Mouse (Mus musculus) adrenal gland, adult 18-20 months (tissue): ENCODE data around the gene Limch1. TPM values are rescaled to one million over a fixed set of nuclear protein-coding genes. Genes with fewer than 3 reads are reported as not detected.
A peak's percentile ranks its signal among the peaks of the same experiment; 100 is the strongest.

Experiments
- DNase-seq, 2 experiments: peaks; one replicate each; pipeline ENCODE4 v3.0.0; 2021 to 2022; ENCODE audit warnings: low spot score in 2 of 2
- total RNA-seq, 2 experiments: library from RNA; stranded (reverse); gene quantifications; 1 replicate in 1 of 2; 2 replicates in 1 of 2; pipeline ENCODE4 v1.2.3; 2021

The Limch1 gene
- total RNA-seq, 2 experiments from 2014 or later, result 53.2 to 69.4 TPM

GRCm38 (mm10) chr5:66822500-66823205 lies 77.0 kb downstream of the Limch1 start:
- no peak for DNase-seq

DNA sequence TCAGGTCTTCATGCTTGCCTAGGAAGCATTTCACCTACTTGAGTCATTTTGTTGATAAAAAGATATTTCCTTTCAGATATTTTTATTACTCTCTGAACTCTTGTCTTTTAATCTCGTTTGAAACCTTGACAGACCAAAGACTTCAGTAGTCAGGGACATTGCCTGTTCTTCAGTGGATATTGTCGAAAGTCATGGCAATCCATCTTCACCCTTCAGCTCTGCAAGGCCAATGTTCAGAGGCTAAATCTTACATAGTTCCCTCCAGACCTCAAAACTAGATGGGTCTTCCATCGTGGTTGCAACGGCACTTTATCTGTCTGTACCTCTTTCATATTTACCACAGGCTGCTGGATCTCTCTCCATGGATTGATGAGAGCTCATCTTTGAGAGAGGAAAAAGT lies 80.0 kb downstream of the Limch1 start:
- DNase-seq, result no peak

GRCm38 (mm10) chr5:66826844-66827243 lies 81.2 kb downstream of the Limch1 start:
- no peak for DNase-seq

GRCm38 (mm10) chr5:66829505-66829904 lies 83.9 kb downstream of the Limch1 start:
- no peak for DNase-seq

DNA sequence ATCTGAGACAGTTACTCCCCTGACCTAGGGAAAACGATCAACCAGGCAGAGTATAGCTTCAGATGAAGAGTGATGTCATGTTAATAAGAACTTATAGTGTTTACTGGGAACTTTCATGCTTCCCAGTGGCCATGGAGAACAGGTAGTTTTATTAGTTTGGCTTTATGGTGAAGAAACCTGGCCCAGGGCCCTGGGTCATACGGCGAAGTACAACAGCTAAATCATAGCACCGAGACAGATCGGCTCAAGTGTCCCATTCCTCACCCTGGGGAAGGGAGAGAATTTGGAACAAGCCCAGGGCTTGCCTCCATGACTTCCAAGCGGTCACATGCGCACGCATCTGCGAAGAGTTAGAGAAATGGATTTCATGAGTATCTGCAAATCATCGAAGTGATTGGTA lies 84.6 kb downstream of the Limch1 start:
- DNase-seq, result no peak

DNA sequence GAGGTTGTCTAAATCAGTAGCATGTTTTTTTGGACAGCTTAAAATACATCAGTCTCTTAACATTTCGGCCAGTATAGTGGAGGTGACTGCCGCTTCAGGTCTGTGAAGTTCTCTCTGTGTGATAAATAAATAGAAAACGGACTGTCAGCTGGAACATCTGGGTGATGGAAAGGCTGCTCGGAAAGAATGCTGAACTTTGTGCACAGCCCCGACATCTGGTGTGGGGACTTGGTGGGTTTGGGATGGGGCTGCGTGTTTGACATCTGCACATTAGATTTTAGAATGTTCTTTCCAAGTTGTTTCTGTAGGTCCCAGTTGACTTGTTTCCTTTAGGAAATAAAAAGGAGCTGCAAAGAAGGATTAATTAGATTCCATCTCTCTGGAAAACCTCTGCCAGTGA lies 89.1 kb downstream of the Limch1 start:
- no peak for DNase-seq

DNA sequence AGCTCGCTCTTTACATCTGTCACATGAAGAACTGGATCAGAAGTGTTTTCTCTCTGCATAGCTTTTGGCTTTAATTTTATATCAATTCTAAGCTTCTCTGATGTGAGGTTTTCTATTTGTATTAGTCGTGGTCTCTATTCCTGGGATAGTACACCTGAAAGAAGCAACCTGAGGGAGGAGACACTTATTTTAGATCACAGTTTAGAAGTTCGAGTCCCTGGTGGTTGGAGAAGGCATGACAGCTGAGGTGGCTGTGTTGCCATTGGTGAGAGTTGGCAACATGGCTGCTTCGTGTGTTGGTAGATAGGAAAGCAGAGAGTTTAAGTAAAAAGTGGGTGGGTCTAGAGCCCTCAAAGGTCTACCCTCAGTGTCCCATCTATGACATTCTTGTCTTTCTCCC lies 91.3 kb downstream of the Limch1 start:
- DNase-seq, result no peak

DNA sequence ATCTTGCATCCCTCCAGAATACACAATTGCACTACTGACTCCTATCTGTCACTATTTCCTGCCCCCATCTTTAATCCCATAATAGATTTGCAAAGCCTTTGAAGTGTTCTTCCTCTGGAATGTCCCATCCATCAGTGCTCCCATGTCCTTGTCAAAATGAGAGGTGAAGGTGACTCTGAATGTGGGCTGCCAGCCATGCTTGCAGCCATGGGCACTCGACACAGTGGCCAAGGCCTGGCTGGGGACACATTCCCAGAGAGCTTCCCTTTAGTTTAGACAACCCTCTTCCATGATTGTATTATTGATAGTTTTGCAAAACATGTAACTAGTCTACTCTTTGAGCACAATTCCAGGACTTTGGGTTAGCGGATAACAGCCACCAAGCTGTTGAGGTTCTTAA lies 96.3 kb downstream of the Limch1 start:
- peak in 1 of 2 experiments; percentile 36 for DNase-seq

DNA sequence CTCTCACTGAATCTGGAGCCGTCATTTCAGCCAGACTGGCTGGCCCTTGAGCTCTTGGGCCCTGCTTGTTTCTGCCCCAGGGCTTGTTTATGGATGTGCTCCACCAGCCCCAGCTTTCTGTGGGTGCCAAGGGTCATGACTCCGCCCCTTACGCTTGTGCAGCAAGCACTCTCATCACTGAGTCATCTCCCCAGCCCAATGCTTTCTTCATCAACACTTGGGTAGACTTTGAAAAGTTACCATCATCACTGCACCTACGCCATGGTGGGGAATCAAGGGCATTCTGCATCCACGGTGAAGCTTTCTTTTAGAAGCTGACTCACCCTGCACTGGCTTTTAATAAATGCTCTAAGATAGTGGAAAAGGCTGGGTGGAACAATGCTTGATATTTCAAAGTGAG lies 97.1 kb downstream of the Limch1 start:
- DNase-seq, result no peak

DNA sequence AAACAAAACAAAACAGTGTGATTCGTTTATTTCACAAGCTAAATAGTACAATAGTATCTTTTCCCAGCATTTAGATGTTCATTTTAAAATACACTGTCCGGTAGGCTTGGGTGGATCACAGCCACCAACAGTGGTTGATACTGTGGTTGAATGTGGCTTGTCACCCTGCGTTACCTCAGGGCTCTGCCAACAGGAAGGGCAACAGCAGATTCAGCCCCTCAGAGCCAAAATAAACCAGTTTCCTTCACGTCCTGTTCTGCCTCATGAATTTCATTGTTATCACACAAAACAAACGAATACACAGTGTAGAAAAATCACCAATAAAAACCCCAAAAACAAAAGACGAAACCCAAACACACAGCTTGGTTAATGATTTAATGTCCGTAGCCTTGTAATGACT lies 102.5 kb downstream of the Limch1 start:
- DNase-seq, result no peak

DNA sequence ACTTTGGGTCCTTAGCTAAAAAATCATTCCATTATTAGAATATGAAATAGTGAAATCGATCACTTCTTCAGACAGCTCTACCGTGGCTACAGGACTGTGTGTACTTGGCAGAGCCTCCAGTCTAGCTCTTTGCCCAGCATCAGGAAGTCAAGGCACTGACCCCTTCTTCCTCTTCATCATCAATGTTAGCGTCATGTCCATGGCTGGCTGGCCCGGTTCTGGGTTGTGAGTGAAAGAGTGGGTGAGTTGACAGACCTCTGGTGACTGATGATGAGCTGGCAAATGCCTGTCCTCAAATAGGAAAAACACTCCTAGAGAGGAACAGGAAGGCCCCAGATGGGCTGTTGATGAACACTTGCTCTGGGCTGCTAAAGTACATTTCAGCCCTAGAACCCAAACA lies 103.5 kb downstream of the Limch1 start:
- peak; percentile 28 to 33 for DNase-seq

GRCm38 (mm10) chr5:66850721-66851251 lies 105.2 kb downstream of the Limch1 start:
- no peak for DNase-seq

- DNase-seq, result no peak
Measured at GRCm38 (mm10) chr5:66851708-66852107, 106.1 kb downstream of the Limch1 start.

- no peak for DNase-seq
Measured at GRCm38 (mm10) chr5:66854263-66854662, 108.6 kb downstream of the Limch1 start.

DNA sequence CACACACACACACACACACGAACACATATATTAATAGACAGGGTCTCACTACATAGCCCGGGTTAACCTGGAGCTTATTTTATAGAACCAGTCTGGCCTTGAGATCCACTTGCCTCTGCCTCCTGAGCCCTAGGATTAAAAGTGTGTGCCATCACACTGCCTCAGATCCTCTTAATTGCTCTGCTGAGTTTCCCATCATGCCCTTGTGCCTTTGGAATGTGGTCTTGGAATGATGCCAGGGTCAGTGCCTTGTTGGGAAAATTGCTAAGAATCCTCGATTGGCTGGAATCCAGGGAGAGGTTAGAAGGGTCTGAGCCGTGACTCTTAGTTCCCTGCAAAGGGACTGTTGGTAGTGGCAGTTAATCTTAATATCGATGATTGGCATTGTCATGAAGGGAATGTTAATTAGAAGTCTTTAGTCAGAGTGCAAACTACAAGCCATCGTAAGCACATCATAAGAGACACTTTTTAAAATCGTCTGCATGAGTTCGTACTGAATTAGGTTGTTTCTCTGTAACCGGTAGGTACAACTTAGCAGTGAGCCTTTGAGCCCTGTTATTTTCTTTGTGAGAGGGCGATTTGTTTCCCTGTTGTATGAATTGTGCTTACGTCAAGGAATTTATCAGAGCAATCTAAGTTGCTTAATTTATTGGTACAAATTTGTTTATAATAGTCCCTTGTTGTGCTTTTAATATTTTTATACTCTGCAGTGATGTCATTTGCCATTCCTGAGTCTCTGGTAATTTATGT lies 109.9 kb downstream of the Limch1 start:
- no peak for DNase-seq

- no peak for DNase-seq
Measured at GRCm38 (mm10) chr5:66859506-66859905, 113.9 kb downstream of the Limch1 start.

DNA sequence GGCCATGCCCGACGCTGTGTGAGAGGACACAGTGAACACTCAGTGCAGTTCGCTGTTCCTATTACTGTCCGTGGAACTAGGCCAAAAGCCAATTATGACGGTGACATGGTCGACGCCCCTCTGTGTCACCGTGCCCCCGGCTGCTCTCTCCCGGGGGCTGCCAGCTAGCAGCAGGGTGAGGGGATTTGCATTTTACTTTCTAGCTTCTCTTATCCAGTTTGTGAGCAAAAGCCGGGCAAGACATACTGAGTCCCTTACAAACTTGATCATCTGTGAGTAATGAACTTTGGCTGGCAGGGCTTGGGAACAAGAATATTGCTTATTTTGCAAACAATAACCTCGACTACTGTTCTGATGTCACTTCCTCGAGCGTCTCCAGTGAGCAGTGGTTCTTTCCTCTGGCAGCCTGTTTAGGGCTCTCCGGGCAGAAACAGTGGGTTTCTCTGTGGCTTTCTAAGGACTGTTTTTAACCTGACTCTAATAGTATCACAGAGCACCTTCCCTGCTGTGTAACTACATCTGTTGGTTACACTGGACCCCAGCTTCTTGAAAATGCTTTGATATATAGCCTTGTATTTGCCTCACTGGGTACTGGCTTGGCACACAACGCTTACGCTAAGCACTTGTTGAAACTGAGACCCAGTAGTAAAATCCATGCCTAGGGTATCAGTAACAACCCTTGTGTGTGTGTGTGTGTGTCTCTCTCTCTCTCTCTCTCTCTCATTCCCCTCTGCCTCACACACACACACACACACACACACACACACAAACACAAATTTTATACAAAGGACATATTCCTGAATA lies 115.8 kb downstream of the Limch1 start:
- peak in 1 of 2 experiments; percentile 32 for DNase-seq

DNA sequence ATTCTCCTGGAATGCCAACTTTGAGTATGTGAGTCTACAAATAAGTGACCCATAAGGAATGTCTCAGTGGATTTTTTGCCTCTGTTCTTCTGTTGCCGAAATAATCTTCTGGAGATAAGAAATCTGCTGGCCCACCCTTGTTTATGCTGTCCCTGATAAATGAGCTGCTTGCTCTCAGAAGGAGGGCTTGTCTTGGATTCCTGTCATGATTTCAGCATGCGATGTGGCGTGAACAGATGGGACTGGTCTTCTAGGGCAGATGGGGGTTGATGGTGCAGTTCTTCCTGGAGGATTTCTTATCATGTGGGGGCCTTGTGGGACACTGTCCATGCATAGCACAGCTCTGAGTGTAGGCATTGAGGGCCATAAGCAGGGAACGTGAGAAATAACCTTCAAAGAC lies 116.5 kb downstream of the Limch1 start:
- no peak for DNase-seq

DNA sequence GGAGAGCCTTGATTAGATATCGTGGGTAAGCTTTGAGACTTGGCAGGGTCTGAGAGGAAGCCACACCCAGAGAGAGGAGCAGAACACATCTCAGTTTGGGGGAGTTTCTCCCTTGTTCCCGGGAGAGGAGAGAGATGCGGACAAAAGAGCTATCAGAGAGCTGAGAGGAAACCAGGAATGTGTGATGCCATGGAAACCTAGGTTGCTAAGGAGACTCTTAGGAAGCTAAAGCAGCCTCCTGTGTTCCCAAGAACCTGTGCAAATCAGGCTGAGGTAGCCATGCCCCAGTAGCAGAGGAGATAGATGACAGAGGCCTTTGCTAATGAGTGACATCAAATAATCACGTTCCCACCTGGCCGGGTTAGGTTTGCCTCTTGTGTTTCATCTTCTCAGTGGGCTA lies 119.6 kb downstream of the Limch1 start:
- DNase-seq, result no peak

DNA sequence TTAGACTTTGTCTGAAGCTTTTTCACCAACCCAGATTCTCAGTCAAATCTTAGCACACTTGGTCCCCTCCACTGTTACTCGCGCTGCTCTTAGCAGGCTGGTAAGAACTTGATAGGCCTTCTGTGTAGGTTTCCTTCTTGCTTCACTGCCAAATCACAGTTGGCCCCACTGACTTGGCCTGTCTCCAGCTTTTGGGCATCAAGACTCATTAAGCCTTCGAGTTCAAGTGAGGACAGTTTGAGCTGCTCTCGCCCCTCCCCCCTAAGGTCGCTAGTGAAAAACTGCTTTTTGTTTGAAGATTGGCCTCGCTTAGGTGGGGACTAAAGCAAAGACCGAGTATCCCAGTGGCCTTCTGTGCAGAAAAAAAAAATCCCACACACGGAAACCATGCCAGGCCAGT lies 120.4 kb downstream of the Limch1 start:
- DNase-seq, result no peak

- no peak for DNase-seq
Measured at GRCm38 (mm10) chr5:66869545-66869944, 123.9 kb downstream of the Limch1 start.
